Comparison of ENCODE assay signal across 7 mouse cellular contexts in the genomic region with DNA sequence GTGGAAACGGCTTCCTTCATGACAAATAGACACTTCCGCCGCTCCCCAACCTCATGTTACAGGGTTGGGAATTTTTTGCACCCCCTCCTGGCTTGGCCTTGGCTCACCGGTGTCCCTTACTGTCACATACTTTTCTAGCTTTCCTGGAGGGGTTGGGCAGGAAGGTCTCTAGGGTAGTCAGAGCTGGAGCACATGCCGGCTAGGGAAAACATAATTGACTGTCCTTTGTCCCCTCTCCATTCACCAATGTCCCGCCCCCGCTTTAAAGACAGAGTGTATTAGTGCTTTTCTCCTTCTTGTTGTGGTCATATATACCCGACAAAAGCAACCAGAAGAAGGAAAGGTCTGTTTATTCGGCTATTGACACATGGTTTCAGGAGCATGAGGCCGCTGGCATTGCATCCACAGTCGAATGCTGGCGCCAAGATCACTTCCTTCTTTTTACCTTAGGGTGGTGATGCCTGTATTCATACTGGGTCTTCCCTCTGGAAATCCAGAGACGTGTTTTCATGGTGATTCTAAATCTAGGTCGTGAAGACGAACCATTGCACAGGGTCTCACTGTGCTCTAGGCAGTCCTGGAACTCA. TPM values are rescaled to one million over a fixed set of nuclear protein-coding genes. Genes with fewer than 3 reads are reported as not detected.
A peak's percentile ranks its signal among the peaks of the same experiment; 100 is the strongest.
DNase-seq lines count a peak whose midpoint lies in the region; ATAC-seq and TF ChIP-seq lines count a peak whose summit lies in the region.

No protein-coding gene starts in this region.

- peak overlapping the region; percentile 97 for H3K27ac ChIP-seq in intestine, embryonic 16.5 days (ENCODE audit: low read length)

- peak overlapping the region; percentile 92 for H3K4me3 ChIP-seq in C2C12 (ENCODE audit: insufficient read depth, poor library complexity, severe bottlenecking)
- peak overlapping the region; percentile 98 for H3K4me3 ChIP-seq in erythroblast, embryonic 14.5 days (replicated peaks)
- H3K4me3 ChIP-seq in intestine, embryonic 16.5 days (ENCODE audit: low read length) = peak overlapping the region; percentile 70

- peak overlapping the region; percentile 96 for H3ac ChIP-seq in C2C12 (ENCODE audit: control insufficient read depth, insufficient read length, low read depth)

- H3K4me1 ChIP-seq in erythroblast, embryonic 14.5 days (ENCODE audit: control insufficient read depth) = peaks cover 30% of the 10 kb centered on the region
- peaks cover 11% of the 10 kb centered on the region for H3K4me1 ChIP-seq in intestine, embryonic 16.5 days (ENCODE audit: control insufficient read depth, insufficient read depth, low read length)

- no peak for TF ChIP-seq CTCF in C2C12 (IDR thresholded peaks at IDR 0.05; ENCODE audit: control insufficient read depth, insufficient read depth, insufficient read length)

- peaks cover 26% of the 10 kb centered on the region for H3K79me3 ChIP-seq in C2C12 (ENCODE audit: low read depth)

- peak; percentile 30 for DNase-seq in ES-CJ7 (ENCODE audit: low read depth, low spot score)
- DNase-seq in natural killer cell, adult 2 months (ENCODE audit: low spot score in 2 of 2) = no peak
- no peak for DNase-seq in gastrocnemius, postnatal 25 days

- ATAC-seq in intestine, embryonic 16.5 days = peak; percentile 20
- ATAC-seq in megakaryocyte, adult 5-6 weeks (ENCODE audit: poor library complexity, severe bottlenecking) = peak; percentile 48

- peak overlapping the region; percentile 86 for H3K9ac ChIP-seq in intestine, embryonic 16.5 days (ENCODE audit: low read depth, low read length)

- H3K79me2 ChIP-seq in C2C12 (ENCODE audit: control insufficient read depth, insufficient read depth) = peaks cover 44% of the 10 kb centered on the region

- H3K36me3 ChIP-seq in C2C12 (ENCODE audit: control insufficient read depth, insufficient read depth) = peaks cover 29% of the 10 kb centered on the region
- peaks cover 28% of the 10 kb centered on the region for H3K36me3 ChIP-seq in erythroblast, embryonic 14.5 days (ENCODE audit: control insufficient read depth)
- H3K36me3 ChIP-seq in intestine, embryonic 16.5 days (ENCODE audit: control insufficient read depth, insufficient read depth, low read length) = peaks cover 18% of the 10 kb centered on the region

- peaks cover 6% of the 10 kb centered on the region for H3K9me3 ChIP-seq in erythroblast, embryonic 14.5 days (ENCODE audit: control insufficient read depth, low read length)
- no peaks in the 10 kb centered on the region for H3K9me3 ChIP-seq in intestine, embryonic 16.5 days (ENCODE audit: control insufficient read depth, low read length)

- WGBS in intestine, embryonic 16.5 days = 2% methylated on average over 15 of the region's 15 CpGs

- H3K27me3 ChIP-seq in C2C12 (ENCODE audit: control insufficient read depth, insufficient read depth, insufficient read length) = no peaks in the 10 kb centered on the region
- no peaks in the 10 kb centered on the region for H3K27me3 ChIP-seq in erythroblast, embryonic 14.5 days (ENCODE audit: control insufficient read depth)
- H3K27me3 ChIP-seq in intestine, embryonic 16.5 days (replicated peaks; ENCODE audit: control insufficient read depth, insufficient read depth, low read length) = no peaks in the 10 kb centered on the region

- peak overlapping the region; percentile 80 for H3K4me2 ChIP-seq in intestine, embryonic 16.5 days (ENCODE audit: low read depth, low read length)

TF ChIP-seq in C2C12, 6 proteins besides CTCF, POLR2A, EP300 and RAD21:
- TF ChIP-seq MAX (IDR thresholded peaks at IDR 0.05) (no peak), CEBPB (IDR thresholded peaks at IDR 0.05; ENCODE audit: low read depth) (no peak), FOSL1 (IDR thresholded peaks at IDR 0.05; ENCODE audit: insufficient read depth, low read length, poor library complexity, severe bottlenecking) (no peak), MYOG (IDR thresholded peaks at IDR 0.05; ENCODE audit: control insufficient read depth, extremely low read depth, insufficient read length) (no peak), USF1 (IDR thresholded peaks at IDR 0.05; ENCODE audit: low read depth) (no peak), MYOD1 (IDR thresholded peaks at IDR 0.05; ENCODE audit: control insufficient read depth, insufficient read length, low read depth) (no peak)

RNA-seq across cellular contexts. Expression of a gene that starts 1.0 kb away (rescaled TPM):
- 36.7 TPM for polyA plus RNA-seq in C2C12 (2012; fragmentation: generic; extraction: Trizol)
- 0.90 and 0.92 TPM in 2 replicates for polyA plus RNA-seq in erythroblast, embryonic 14.5 days (2012)
- 35.0 and 38.8 TPM in 2 replicates for polyA plus RNA-seq in intestine, embryonic 16.5 days (2015; fragmentation: Nextera tagmentation; extraction: Ambion mirVana)
- total RNA-seq in megakaryocyte, adult 5-6 weeks (2015) = 19.8 and 24.6 TPM in 2 replicates
- 38.7 and 40.6 TPM in 2 replicates for total RNA-seq in megakaryocyte, adult 5-6 weeks (2017)
- 10 to 100 TPM; 17.8 to 18.0 TPM for total RNA-seq in gastrocnemius, postnatal 25 days (2021)

RNA-seq across cellular contexts. Expression of a gene that starts 4.9 kb away (rescaled TPM):
- polyA plus RNA-seq in C2C12 (2012; fragmentation: generic; extraction: Trizol) = 0.95 TPM
- not detected in 2 replicates for polyA plus RNA-seq in erythroblast, embryonic 14.5 days (2012)
- 7.3 and 8.3 TPM in 2 replicates for polyA plus RNA-seq in intestine, embryonic 16.5 days (2015; fragmentation: Nextera tagmentation; extraction: Ambion mirVana)
- 14.4 and 15.0 TPM in 2 replicates for total RNA-seq in megakaryocyte, adult 5-6 weeks (2015)
- total RNA-seq in megakaryocyte, adult 5-6 weeks (2017) = 6.3 and 22.9 TPM in 2 replicates
- total RNA-seq in gastrocnemius, postnatal 25 days (2021) = 1 to 10 TPM in 1 of 2 experiments, not detected in 1; 7.8 TPM

RNA-seq across cellular contexts. Expression of a gene that starts 11.5 kb away (rescaled TPM):
- not detected for polyA plus RNA-seq in C2C12 (2012; fragmentation: generic; extraction: Trizol)
- not detected in 2 replicates for polyA plus RNA-seq in erythroblast, embryonic 14.5 days (2012)
- 0.29 and 0.62 TPM in 2 replicates for polyA plus RNA-seq in intestine, embryonic 16.5 days (2015; fragmentation: Nextera tagmentation; extraction: Ambion mirVana)
- 240 and 256 TPM in 2 replicates for total RNA-seq in megakaryocyte, adult 5-6 weeks (2015)
- 223 and 233 TPM in 2 replicates for total RNA-seq in megakaryocyte, adult 5-6 weeks (2017)
- total RNA-seq in gastrocnemius, postnatal 25 days (2021) = not detected

RNA-seq across cellular contexts. Expression of a gene that starts 16.9 kb away (rescaled TPM):
- 0.01 TPM for polyA plus RNA-seq in C2C12 (2012; fragmentation: generic; extraction: Trizol)
- not detected in 2 replicates for polyA plus RNA-seq in erythroblast, embryonic 14.5 days (2012)
- 0.06 TPM in 1 of 2 replicates, not detected in the other for polyA plus RNA-seq in intestine, embryonic 16.5 days (2015; fragmentation: Nextera tagmentation; extraction: Ambion mirVana)
- total RNA-seq in megakaryocyte, adult 5-6 weeks (2015) = 0.13 and 0.41 TPM in 2 replicates
- 0.33 TPM in 1 of 2 replicates, not detected in the other for total RNA-seq in megakaryocyte, adult 5-6 weeks (2017)
- total RNA-seq in gastrocnemius, postnatal 25 days (2021) = under 1 TPM; 0.23 to 0.27 TPM

RNA-seq across cellular contexts. Expression of a gene that starts 21.5 kb away (rescaled TPM):
- polyA plus RNA-seq in C2C12 (2012; fragmentation: generic; extraction: Trizol) = not detected
- not detected in 2 replicates for polyA plus RNA-seq in erythroblast, embryonic 14.5 days (2012)
- polyA plus RNA-seq in intestine, embryonic 16.5 days (2015; fragmentation: Nextera tagmentation; extraction: Ambion mirVana) = not detected in 2 replicates
- 0.22 TPM in 1 of 2 replicates, not detected in the other for total RNA-seq in megakaryocyte, adult 5-6 weeks (2015)
- total RNA-seq in megakaryocyte, adult 5-6 weeks (2017) = 0.45 and 0.59 TPM in 2 replicates
- total RNA-seq in gastrocnemius, postnatal 25 days (2021) = 10 to 100 TPM in 1 of 2 experiments, under 1 TPM in 1; 0.97 to 24.5 TPM

Comparison
In these comparisons a context has a peak if more than half of its experiments do, and no peak if none do; other contexts are left out.
1. RNA of a gene that starts 1.0 kb away (polyA plus RNA-seq): 35.0 to 38.8 TPM in intestine, embryonic 16.5 days and 36.7 TPM in C2C12 (single experiment); 0.90 to 0.92 TPM in erythroblast, embryonic 14.5 days; every median in the first group is over 10 times any median in the second.
2. Peak in every context shown above with its lines, with median percentiles within 50 percentile points of each other: H3K4me3 ChIP-seq.